Mouse (Mus musculus) frontal cortex, postnatal 14 days (tissue): ENCODE measurements at regions not wholly inside any gene's neighbourhood (a gene's known extent, or its start where the extent isn't known, plus 50 kb on each side); places are given as distances from the start of the nearest gene placed in this dataset.
A peak's percentile ranks its signal among the peaks of the same experiment; 100 is the strongest.

ENCODE experiments used
- DNase-seq, 2 experiments: peaks; one replicate each; pipeline ENCODE4 v3.0.0; 2022; ENCODE audit warnings: low spot score in 2 of 2

DNA sequence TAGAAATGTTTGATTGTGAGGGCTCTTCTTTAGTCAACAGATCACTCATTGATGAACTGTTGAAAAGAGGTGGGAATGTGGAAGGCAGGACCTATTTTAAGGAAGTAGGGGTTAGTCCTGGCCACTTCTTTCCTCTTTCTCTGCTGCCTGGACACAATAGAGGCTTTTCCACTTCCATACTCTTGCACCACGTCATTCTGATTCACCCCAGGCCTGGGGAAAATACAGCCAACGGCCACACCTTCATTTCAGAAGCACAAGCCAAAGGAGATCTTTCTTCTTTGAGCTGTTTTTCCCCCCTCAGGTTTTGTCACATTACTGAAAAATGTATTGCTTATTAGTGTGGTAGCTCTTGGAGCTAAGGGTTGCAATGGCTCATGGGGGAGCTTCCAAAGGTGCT lies 237.9 kb upstream of the Dcn start:
- DNase-seq = no peak

DNA sequence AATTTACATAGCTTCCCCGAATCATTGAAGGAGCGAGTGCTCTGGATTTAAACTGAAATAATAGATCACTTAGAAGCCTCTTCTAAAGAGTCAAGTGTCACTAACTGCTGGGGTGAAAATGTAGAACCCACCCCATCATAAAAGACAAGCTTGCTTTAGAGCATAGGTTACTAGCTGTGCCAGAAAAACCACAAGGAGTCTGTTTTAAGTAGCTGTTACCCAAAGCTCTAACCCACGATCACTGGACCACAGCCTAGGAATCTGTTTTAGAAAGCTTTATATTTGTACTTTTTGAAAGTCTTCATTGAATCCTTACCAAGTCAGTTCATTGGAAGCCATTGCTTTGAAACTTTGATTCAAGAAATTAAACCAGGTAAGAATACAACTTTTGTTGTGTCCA lies 233.7 kb upstream of the Dcn start:
- no peak for DNase-seq

DNA sequence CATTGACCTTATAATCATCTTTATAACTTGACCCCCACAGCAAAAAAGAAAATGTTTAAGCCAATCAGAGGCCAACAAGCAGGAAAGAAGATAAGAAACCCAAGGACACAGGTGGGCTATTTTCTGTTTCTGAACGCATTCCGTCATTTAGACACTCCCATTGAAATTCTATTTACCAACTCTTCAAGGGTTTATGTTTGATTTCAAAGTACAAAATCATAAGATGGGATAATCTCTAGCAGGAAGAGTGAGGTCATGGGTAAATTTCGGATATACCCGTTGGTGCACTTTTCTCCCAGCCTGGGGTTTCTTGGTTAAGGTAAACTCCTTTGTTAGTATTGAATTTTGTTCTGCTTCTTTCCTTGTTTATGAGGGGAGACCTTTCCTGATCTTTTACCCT lies 230.9 kb upstream of the Dcn start:
- no peak for DNase-seq

DNA sequence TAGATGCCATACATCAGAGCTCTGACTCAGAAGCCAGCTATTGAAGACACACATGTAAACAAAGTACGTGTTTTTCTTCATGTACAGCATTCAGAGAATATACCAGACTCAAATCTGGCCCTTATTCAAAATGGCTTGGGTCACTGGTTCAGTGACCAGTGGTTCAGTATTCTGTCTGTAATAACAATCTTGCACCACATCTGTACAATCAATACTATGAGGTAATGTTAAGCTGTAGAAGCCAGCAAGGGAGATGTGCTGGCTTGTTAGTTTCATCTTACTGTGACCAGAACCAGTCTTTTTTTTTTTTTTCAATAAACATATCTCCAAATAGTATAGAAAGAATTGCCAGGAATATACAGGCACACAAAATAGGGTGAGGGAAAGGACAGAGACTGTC lies 229.6 kb upstream of the Dcn start:
- no peak for DNase-seq

DNA sequence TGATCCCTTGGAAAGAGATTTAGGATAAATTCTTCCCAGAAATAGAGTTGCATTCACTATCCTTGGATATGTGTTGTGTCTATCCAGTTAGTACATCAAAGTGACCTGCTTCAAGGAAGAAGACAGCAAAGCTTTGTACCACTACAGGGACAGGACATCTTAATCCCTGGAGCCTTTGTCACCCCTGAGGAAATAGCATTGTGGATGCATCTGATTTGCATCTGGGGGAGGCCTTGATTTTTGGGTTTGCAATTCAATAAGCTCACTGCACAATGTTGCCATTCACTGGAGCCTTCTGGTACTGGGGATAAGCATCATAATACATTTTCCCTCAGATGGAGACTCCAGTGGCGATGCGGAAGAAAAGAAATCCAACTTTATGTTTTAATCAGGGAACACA lies 229.2 kb upstream of the Dcn start:
- DNase-seq = no peak

DNA sequence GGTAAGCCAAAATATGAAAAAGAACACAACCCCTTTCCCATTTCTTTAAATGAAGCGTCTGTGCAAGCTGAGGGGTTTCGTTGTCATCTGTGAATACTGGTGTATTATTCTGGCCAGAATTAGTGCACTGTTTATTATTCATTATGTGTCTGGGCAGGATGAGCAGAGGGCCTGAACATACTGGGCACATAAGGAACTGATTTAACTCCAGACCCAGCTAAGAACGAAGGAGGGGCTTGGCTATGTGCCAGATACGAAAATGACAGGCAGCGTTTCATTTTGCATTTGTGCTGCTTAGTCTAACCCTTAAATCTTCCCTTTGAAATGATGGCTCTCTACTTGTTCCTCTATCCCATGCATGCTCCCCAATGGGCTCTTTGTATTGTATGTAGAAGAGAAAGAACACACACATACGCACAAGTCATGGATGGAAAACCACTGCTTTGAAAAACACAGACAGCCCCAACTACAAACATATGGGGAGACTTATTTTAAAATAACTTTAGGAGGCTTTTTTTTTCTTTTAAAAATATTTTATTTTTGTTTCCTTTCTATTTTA lies 213.4 kb upstream of the Dcn start:
- no peak for DNase-seq

DNA sequence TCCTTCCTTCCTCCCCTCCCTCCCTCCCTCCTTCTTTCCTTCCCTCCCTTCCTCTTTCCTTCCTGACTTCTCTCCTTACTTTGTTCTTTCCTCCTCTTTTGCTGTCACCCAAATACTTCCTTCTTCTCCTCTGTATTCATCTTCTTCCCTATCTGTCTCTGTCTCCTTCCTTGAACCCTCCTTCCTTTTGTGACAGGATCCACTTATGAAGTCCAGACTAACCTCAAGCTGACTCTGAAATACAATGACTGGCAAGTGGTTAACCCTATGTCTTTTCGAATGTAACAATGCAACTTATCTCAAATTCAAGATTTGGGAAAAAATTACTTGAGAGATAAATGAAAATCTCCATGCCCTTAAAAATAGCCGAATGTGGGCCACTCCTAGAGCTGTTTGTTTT lies 197.0 kb upstream of the Dcn start:
- no peak for DNase-seq

DNA sequence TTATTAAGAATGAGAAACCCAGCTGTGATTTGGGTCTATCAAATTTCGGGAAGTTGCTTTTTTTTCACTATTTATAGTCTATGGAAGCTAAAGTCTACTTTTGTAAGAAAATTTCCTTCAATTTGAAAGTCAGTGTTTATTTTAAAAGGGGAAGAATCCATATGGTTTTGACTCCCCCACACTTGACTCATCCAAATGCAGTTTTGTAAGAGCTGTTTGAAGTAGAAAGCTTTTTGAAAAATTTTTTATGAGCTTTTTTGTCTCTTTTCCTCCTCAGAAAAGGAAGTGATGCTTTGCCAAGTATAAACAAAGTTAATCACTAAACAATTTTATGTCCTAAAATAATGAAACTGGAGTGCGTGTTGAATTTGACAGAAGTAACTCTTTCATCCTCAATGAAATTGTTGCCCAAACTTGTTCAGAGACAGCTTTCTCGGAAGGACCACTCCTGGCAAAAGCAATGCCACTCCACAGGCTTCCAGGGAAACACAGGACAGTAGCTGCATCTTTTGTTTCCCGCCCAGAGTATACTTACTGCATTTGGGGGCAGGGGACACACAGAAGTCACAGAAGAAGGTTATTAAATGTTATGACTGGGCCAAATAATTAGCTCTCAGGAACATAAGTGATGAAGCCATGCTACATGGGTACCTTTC lies 196.4 kb upstream of the Dcn start:
- DNase-seq = no peak

DNA sequence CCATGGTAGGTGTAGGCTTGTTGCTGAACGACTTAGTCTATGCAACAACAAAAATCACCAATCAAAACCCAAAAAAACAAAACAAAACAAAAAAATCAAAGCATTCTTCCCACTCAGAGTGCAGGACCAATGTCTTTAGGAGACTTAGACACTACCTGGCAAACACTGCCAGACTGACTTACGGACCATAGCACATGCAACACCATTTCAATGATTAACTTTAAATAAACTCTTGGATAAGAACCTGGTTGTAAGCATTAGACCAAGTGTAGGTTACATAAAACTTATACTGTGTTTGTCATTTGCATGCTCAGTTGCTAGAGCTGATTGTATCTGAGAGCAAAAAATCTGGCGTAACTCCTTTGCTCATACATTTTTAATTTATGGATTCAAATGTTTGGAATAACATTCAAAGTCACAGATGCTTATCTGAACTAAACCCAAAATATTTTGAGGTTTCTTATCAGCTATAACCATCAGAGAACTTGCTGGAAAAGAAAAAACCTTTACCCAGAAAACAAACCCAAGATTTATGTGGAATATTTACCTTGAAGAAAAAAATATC lies 174.5 kb upstream of the Dcn start:
- DNase-seq = no peak

DNA sequence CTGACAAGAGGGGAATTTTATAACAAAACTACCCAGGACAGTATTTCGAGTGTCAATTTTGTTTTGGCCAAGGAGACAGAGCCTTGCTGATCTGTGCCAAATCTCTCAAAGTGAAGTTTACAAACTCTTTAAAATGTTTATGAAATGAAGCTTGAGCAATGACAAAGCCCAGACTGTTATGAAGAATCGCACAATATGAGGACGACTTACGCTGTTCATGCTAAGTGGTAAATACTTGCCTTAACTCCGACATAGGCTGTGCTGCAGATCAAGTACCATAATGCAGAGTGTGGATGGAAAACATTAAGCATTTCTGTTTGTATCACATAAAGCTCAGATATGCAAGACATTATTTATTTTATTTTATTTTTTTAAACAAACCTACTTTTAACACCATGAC lies 169.8 kb upstream of the Dcn start:
- DNase-seq = no peak

DNA sequence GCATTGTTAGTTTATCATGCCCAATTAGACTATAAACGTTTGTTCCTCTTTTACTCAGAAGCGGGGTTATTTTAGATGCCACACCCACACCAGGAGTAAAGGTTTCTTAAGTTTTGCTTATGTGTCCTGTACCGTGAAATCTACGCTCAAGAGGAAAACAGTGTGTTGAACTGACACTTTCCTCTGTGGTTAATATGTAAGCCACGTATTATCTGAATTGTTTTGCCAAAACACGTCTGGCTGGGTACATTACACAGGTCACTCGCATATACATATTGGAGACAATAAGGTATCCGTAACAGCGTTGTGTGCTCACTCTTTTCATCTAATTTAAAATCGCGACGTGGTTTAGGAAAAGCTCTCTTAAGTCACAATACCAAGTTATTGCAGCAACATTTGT lies 166.9 kb upstream of the Dcn start:
- no peak for DNase-seq

DNA sequence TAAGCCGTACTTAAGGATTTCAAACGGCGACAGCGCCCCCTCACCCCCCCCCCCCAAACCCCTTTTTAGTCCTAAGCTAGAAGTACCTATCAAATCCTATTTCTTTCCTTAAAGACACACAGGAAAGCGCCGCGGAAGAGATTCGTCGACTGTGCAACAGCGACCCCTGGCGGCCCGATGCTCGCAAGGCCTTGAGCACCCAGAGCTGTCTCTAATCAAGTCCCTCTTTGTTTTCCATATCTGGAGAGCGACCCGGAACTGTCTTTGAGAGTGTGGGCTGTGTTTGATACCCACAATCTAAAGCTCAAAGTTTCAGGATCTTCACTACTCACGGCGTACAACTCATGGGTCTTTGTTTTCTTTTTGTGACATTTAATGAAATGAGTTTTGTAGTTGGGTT lies 166.4 kb upstream of the Dcn start:
- DNase-seq = peak; percentile 91 to 97

DNA sequence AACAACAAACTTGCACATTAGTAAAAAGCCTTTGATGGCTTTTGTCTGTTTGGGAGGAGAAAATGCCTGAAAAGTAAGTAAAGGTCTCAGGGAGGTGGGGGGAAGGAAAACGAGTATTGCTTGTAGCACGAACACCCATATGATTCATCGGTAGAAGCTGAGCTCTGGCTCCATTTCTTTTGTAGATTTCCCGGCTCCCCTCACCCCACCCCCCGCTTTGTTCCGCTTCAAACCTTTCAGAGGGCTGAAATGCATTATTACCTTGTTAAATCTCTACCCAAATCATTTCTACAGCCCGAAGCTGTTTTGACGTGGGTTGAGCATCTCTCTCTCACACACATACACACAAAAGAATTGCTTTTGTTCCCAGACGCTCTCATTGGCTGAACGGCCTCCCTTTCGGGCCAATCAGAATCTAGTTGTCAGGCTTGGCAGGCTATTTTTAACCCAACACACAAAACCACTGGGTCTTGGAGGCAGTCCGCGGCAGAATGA lies 166.0 kb upstream of the Dcn start:
- DNase-seq = peak; percentile 86 to 90

DNA sequence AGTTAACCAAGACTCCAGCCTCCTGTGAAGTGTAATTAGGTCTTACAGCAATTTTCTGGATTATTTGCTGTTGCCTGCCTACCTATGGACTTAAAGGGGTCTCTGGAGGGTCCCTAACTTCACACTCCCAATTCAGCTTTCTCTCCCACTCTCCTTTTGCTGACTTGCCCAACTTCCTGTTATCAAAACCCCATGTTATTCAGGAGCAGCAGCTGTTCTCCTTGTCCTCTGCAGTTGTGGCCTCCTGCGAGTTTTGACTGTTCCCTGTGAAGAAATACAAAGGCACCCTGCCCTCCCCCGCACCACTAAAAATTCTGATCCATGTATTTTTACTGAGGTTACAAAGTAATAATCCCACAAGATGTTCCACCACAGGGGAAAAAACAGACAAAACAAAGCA lies 146.8 kb upstream of the Dcn start:
- no peak for DNase-seq

DNA sequence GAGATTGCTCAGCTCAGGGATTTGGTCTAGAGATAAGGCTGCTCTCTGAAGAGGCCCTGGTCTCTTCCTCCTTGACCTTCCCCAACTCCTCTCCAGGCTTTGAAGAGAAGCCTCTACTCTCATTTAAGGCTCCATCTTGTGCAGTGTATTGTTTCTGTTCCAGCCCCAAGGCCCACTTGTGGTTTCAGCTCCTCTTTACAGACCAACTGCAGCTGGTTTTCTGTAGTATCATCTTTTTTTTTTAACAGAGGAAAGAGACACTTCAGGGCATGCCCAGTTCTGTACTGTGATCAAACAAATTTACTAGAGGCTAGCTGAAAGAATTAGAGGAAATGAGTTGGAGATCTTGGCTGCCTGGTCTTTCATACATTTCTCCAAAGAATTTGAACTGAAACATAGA lies 145.4 kb upstream of the Dcn start:
- DNase-seq = no peak

DNA sequence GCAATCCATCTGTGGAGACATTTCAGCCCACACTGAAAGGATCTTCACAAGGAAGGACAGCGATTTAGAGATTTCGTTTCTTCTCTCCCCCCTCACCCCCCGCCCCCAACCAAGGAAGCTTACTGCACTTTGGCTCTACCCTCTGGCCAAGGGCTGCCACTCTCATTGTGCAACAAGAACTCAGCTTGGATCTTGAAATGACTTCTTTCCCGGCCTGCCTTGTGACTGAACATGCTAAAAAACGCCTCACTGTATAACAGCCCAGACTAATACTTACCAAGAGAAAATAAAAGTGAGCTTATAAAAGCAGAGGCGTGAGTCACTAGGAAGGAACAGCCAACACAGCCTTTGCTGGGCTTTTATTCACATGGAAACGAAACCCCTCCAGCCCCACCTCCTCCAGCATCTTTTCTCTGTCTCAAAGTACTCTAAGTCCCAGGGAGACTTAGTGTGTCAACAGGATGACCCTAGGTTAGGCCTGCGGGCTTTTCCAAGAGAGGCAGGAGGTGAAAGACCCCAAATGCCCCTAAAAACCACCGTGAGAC lies 144.7 kb upstream of the Dcn start:
- DNase-seq = no peak

DNA sequence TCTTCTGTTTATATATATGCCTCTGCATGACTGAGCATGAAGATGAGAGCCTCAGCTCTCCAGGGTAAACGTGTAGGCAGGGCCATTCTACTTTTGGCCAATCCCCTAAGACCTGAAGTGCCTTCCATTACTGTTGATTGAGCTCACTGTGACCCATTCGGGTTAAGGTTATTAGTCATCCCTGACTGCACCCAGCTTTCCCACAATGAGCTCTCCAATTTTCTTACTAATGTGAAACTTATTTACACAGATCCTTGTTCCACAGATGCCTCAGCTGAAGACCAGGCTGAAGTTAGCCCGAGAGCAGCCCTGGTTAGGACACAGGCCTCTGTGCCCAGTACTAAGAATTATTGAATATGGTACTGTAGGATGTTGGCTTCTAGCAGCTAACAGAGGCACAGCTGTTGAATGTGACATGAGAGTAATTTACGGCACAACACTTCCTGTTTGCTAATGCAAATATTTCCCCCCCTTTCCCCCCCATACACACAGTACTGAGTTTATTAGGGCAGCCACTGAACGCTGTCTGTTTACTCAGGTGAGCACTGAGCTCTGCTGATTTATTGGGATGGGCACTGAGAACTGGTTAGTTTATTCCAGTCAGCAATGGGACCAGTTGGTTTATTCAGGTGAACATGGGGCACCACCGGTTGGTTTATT lies 141.2 kb upstream of the Dcn start:
- no peak for DNase-seq

DNA sequence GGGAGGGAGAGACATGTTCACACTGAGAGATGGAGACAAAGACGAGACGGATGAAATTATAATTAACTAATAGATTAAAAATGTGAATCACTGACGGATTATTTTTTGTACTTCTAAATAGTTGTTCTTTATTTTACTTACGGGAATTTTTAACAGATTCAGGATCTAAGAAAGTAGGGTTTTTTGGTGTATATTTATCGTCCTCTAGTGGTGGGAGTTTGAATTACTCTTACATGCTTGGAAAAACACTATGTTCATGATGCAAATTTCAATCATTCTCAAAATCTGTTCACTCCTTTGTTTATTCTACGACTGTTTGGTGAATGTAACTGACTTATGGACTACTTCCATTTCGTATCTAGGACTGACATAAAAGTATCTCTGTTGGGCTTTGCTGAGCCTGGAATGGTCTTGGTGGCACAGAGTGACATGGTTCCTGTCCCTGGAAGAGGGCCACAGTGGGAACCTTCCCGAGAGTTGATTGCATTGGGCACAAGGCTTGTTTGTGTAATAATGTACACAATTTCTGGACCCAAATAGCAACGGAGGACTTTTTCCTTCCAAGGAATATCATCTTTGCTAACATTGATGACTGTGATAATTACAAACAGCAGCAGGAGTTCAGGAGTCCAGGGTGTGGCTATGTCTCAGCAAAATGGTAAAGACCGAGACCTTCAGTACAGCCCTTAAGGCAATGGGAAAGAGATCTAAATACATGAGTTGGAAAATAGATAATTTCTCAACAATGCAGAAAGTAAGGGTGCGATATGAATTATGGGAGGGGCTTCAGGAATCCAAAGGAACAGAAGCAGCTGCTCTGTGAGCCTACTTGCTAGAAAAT lies 139.3 kb upstream of the Dcn start:
- no peak for DNase-seq

DNA sequence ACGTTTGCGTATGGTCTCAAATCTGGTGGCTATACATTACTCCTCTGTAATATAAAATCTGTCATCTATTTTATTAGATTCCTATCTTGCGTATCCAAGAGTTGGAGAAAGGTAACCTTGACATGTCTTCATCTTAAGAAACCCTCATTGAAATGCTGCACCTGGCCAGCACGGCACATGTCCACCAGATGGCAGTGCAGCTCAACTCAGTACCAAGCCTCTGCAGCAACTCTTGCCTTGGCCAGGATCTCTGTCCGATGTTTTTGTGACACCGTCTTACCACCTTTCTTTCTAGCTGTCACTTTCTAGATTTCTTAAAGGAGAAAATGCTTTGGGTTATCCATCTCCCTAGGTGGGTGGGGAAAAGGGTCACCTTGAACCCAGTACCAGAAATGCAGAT lies 134.1 kb upstream of the Dcn start:
- DNase-seq = peak; percentile 40 to 71

DNA sequence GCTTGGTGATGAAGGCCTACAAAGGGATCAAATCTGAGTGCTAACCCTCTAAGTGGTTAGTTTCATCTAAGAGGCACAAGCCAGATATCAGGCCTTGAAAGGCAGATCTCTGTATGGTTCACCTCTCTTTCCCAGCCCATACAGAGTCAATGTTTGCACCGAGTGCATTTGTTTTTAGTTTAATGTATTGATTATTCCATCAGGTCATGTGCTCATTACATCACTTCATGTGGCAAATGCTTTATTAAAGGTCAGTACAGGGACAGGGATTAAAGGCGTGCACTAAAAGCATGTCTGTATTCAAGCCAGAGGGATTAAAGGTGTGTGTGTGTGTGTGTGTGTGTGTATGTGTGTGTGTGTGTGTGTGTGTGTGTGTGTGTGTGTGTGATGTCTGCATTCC lies 132.5 kb upstream of the Dcn start:
- no peak for DNase-seq

DNA sequence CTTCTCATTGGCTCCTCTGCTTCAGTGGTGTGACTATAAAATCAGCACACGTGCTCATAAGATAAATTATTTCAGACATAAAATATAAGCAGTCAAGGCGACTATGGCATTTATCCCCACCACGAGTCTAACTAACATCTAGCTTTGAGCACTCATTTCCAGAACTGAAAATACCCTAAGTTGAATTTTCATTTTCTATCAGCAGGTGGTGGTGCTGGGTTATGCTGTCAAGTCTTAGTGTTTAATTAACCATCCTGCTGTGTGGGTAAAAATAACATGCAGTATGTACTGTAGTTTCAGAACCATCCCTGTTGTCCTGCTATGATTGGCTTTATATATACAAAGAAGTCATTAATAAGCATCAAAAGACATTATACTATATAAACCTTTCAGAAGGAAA lies 110.8 kb upstream of the Dcn start:
- no peak for DNase-seq

DNA sequence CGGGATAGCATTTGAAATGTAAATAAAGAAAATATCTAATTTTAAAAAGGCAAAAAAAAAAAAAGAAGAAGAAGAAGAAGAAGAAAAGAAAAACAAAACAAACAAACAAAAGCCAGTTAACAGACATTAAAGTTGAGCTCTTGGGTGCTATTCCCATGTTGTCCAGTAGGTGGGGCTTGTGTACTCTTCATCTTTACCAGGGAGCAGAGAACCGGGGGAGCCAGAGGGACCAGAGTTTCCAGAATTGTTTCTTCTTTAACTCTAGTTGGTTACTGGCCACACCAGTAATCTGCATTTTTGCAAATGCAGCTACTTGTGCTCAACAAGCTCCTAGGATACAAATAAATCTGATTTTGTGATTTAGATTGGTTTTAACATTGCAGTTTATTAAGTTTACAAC lies 103.6 kb upstream of the Dcn start:
- DNase-seq = peak in 1 of 2 experiments; percentile 32
